Mouse (Mus musculus): ENCODE data around the gene Nemp2. TPM values are rescaled to one million over a fixed set of nuclear protein-coding genes. Genes with fewer than 3 reads are reported as not detected.
A peak's percentile ranks its signal among the peaks of the same experiment; 100 is the strongest.

The Nemp2 gene
- under 1 TPM; 0.51 TPM for total RNA-seq (2021)
- long read RNA-seq, experiment 1 = 0 reads
- long read RNA-seq, experiment 2 = 0 reads

DNA sequence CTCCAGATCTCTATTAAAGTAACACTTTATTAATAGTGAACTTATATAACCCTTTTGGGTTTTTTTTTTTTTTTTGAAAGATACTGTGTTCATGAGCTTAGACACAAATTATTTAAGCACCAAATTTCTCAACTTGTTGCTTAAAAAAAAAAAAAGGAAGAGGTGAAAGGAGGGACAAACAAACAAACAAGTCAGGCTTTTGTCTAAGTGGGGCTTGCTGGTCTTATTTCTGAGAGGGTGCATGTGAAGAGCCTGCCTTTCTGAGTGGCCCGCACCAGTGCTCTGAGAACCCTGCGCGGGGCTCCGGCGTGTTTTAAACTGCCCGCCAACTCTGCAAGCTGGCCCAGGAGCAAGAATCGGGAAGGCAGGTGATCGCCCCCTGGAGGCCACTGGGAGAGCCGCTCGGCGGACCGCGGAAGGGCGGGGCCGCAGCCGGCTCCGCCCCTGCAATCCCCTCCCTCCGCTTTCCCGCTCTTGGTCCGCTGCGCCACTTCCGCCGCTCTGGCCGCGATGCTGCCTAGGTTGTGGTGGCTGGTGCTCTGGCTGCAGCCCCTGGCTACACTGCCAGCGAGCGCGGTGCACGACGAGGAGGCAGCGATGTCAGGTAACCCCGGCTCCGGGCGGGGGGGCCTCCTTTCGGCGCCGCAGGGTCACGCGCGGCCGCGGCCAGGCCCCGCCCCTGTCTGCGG lies at the start of gene Nemp2:
TSS of gene Nemp2 (plus strand) at position 456 of the 689 bp plus-strand sequence.
- peak; percentile 86 for DNase-seq

GRCm38 (mm10) chr1:52581744-52582143 lies 48.8 kb upstream of the Nemp2 start:
- no peak for DNase-seq

DNA sequence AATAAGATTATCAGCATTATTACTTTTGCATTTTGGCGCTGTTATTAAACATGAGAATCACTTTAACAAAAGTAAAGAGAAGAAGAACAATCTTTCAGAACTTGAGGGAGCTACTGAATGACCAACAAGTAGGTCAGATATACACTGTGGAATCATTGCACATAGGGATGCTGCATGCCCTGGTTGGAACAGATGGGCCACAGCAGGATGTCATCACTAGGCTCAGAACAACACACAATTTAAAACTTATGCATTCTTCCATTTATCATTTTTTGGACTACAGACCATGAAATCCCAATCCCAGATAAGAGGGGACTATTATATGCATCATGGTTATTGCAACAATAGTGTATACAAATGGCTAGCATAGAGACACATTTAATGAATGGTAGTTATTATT lies 47.6 kb upstream of the Nemp2 start:
- DNase-seq = no peak

GRCm38 (mm10) chr1:52596982-52597646 lies 33.4 kb upstream of the Nemp2 start:
- no peak for DNase-seq

- DNase-seq = peak; percentile 21
Observed at GRCm38 (mm10) chr1:52597761-52598160, 32.7 kb upstream of the Nemp2 start.

DNA sequence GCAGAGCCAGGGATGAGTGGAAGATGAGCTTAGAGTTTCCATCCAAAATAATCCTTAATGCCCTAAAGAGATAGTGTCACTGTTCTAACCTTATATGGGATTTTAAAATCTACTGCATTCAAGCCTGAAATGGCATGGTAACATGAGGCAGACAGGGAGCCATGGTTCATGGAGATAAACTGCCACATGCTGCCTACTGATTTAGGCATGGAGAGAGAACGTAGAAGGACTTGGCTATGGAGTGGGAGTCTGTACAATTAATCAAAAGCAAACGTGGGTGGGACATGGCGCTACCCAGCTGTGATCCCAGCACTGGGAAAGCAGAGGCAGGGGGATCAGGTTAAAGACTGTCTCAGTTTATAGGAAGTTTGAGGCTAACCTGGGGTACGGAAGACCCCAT lies 32.1 kb upstream of the Nemp2 start:
- DNase-seq = no peak

DNA sequence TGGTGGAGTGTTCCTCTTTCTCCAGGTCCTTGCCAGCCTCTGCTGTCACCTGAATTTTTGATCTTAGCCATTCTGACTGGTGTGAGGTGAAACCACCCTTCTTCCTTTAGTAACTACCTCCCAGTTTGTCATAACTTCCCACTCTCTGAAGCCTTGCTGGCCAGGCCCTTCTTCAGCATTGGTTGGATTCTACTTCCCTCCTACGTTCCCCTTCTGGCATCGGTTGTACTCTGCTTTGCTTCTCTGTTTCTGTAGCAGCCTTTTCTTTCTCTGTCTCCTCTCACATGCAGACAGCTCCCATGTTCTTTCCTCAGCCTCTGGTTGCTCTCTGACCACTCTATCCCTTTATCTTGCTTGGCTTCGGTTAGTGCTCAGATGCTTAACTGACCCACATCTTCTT lies 29.0 kb upstream of the Nemp2 start:
- no peak for DNase-seq

- no peak for DNase-seq
Observed at GRCm38 (mm10) chr1:52607700-52608099, 22.8 kb upstream of the Nemp2 start.

DNA sequence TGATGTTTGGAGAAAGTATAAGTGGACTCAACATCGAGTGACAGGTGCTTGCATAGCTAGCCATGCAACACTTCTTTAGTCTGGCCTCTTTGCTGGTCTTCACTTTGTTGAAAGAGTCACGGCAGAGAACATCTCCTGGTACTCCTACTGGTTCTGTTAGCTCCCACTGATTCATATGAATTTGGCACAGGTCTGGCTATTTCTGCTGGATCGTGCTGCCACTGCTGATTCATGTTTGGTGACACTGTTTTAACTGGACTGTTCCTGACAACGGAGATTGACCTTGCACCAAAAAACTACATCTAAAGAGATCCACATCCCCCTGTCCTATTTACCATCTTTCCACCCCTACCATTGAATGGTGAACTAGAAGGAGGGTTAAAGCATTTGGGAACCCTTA lies 22.0 kb upstream of the Nemp2 start:
- DNase-seq = no peak

DNA sequence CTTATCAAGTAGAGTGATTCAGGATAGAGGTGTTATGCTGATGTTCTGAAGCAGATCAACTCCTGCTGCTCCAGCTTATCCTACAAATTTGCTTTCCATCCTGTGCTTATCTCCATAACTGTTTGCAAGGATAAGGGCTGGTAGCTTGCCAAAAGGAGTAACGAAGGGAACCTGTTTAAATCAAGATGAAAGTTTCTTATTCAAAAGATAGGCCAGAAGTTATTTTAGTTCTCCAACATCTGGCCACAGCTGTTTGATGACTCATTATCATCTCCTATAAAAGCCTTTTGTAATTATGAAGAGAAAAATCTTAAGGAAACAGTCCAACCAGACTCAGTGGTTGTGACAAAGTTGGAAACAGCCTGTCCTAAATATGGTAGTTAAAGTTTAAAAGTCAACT lies 12.3 kb upstream of the Nemp2 start:
- no peak for DNase-seq

DNA sequence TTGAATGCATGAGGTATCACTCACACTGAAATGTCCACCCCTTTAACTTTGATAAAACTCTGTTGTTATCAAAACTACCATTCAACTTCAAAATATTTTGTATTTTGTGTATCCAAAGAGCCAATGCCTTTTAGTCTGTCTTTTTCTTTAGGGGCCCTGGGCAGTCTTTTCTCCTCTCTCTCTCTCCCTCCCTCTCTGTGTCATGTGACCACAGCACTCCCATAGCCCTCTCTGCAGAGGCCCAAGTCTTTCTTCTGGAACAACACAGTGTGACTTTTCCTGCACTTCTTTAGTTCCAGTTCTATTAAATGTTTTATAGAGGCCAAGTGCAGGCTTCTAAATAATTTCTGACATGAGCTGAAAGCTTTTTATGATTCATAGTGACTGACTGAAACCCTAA lies 10.1 kb upstream of the Nemp2 start:
- DNase-seq = no peak

DNA sequence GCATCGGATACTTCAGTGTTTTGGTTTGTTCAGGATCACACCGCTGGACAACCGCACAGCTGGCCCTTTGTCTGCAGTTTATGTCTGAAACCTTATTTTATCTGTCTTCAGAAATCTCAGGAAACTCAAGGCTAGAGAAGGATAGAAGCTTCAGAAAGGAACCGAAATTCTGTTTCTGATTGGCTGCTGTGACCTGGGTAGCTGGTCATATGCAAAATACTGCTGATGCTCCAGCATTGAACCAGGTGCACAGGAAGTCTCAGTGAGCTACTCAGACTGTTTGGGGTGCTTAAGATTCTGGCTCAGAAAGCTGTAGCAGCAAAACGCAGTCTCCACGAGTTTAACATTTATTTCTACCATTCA lies 415 bp downstream of the Nemp2 start:
- no peak for DNase-seq

DNA sequence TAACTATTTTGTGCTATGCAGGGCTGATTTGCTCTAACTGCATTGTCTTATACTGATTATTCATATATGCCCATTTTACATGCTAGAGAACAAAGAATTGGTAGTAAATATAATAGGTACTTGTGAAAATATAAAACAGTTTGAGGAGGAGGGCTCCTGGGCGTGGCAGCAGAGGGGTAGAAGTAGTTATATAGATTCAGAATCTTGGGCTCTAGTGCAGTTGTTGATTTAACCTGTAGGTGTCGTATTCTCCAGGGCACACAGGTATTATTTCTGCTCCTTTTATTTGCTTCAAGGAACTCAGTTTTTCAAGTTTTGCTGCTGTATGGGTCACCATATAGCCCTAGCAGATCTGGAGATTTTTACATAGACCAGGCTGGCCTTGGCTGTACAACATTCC lies 1.1 kb downstream of the Nemp2 start:
- no peak for DNase-seq

- no peak for DNase-seq
Observed at GRCm38 (mm10) chr1:52634251-52634650, 3.7 kb downstream of the Nemp2 start.

DNA sequence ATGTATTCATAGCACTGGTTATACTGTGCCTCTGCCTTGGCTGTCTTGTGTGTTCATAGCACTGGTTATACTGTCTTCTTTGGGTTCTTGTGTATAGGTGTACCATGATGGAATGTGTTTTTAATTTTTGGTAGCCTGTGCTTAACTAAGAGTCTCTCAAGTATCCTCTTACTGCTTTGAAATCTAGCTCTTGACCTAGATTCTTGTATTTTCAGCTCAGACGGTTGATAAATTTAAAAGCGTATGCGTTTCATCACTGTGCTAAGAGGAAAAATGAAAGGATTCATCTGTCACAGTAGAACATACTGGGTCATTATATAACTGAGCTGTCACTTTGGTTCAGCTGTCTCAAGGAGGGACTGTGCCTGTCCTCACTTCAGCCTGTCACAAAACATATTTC lies 5.4 kb downstream of the Nemp2 start:
- no peak for DNase-seq

- no peak for DNase-seq
Observed at GRCm38 (mm10) chr1:52638101-52638500, 7.6 kb downstream of the Nemp2 start.

DNA sequence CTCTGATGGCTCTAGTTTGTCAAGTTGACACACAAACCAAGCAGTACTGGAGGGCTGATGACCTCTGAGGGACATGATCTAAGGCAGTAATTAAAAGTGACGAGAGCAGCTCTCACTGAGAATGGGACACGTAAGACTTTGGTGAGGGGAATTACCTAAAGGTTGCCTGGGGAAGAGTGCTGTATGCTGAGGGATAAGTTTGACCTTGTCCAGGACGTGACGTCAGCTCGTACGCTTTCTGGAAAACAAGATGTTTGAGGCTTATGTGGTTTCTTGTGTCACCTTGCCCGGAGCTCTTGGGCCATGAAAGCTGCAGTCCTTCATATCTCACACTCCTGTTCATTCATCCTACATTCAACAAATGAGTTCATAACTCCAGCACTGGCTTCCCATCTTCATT lies 8.6 kb downstream of the Nemp2 start:
- DNase-seq = no peak

DNA sequence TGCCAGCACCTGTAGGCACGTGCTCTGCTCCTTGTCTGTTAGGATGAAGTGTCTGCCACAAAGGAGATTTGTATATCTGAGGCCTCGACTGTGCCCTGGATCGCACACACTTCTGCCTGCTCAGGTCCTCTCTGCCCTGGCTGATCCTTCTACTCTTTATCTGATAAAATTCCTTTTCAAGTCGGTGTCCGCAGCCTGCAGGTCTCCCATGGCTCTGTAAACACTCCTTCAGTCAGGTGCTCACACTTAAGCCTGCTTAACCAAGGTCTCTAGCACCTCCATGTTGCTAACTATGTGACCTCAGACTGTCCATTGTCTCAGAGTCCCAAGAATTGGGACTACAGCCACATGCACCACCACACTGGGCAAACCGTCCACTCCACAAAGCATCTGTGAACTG lies 9.8 kb downstream of the Nemp2 start:
- DNase-seq = no peak

- DNase-seq = no peak
Observed at GRCm38 (mm10) chr1:52640736-52641135, 10.2 kb downstream of the Nemp2 start.

DNA sequence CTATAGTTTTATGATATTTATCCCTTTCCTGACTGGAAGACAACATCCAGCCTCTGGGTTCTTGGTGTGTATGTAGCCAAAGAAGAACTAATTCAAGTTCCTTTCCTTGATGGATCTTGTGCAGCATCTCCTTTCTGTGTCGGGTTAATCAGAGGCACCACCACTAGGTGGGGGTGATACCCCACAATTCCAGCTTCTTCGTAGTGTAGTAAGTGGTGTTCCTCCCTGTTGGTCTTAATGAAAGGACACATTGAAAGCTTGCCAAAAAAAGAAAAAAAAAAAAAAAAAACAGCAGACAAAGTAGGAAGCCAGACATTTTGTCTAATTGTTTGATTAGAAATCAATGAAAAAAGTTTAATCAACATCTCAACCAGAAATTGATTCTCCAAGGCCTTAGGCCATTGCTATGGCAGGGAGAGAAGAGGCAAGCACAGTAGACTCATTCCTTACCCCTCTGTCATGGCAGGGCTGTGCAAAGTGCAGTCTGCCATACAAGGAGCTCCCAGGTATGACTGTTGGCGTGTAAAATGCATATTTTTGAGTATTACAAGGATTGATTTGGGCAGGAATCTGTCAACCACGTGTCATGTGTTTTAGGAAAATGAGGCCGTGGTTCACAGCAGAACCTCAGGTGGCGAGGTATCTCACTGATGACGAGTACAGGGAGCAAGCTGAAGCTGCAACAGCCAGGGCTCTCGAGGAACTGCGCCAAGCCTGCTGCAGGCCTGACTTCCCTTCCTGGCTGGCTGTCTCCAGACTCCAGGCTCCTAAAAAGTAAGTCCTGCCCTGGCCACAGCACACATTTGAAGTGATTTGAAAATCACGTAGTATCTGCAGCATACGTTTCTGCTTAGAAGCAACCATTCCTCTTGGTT lies 17.9 kb downstream of the Nemp2 start:
- DNase-seq = peak; percentile 59

DNA sequence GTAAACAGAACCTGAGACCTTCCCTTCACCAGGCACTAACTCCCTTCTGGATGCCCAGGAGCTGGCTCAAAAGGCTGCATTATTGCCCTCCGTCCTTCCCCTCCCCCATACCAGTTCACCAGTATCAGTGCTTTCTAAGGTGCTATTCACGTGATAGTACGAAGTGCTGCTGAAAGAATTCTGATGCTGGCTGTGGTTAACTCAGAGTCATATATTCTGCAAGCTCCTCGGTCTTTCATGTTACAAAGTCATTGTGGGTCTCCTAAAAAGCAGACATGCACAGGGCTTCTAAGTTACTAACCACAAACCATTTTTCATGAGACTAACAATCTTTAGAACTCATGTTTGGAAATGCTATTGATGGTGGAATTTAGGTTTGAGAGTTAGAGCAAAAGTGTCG lies 19.6 kb downstream of the Nemp2 start:
- DNase-seq = no peak

GRCm38 (mm10) chr1:52652601-52653253 lies 22.2 kb downstream of the Nemp2 start:
- DNase-seq = no peak

- no peak for DNase-seq
Observed at GRCm38 (mm10) chr1:52653366-52653765, 22.9 kb downstream of the Nemp2 start.
